Mouse (Mus musculus) ovary, postnatal 10 days (tissue): Measurements from ENCODE around the gene Tstd2.

Experiments
- DNase-seq: peaks from one replicate; pipeline ENCODE4 v3.0.0; 2022; ENCODE audit warnings: low spot score

The Tstd2 gene

DNA sequence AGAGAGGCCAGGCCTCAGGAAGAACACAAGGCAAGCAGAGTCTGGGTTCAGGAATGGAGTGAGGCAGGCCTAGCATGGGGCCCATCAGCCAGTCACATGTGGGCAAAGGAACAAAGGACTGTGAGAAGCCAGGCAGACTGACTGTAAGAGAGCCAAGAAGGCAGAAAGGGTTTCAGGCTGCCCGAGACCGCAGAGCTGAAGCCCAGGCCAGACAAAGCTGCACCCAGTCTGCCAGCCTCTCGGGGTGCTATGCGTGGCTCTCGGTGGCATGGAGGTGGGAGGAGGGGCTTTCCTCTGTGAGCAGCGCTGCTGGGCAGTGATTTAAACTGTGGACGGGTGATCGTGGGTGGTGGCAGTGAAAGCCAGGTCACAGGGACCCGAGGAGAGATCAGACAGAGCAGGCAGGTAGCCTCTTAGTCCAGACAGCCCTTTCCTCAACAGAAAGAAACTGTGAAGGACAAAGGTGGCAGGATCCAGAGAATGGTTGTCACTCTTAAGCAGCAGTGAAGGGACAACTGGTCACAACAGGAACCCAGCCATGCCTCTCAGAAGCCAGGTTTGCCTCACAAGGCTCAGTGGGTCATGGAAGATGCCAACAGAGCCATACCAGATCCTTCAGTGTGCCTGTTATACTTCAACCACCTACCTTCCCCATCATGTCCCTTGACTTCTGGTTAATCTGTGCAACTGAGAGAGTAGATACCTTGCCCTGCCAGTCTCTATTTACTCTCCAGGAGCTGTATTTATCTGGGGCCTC is 53.9 kb downstream of the Tstd2 start:
- no peak for DNase-seq

DNA sequence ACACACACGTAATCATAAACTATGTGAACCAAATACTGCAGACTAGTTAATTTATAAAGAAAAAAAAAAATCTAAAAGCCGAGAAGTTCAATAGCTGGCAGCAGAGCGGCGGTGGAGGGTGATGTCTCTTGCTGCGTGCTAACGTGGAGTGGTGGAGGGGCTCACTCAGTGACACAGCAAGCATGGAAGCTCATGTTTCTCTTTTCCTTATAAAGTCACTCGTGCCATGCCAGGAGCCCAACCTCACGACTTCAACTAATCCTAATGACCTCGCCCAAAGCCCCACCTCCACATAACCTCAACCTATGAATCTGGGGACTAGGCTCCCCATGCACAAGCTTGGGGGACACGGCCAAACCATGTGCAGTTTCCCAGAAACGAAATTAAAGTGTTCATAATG is 55.9 kb downstream of the Tstd2 start:
- no peak for DNase-seq

- DNase-seq: no peak
Observed at GRCm38 (mm10) chr4:46080261-46080660, 58.2 kb downstream of the Tstd2 start.

DNA sequence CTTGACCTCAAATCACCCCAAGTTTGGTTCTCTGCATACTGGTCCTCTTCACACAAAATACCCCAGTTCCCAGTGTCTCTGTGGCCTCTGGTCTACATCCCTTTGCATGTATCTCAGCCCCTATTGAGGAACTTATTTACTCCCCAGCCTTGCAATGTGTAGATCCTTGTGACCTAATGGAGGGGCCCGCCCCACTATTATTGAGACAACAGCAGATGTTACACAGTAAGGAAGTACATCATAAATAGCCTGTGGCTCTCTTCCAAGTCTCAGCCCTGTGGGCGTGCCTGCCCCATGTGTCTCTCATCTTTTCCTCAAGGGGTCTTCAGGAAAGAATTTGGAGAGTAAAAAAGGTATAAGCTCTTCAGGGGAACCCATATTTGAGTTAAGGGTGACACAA is 61.6 kb downstream of the Tstd2 start:
- no peak for DNase-seq

- no peak for DNase-seq
Observed at GRCm38 (mm10) chr4:46075664-46076063, 62.8 kb downstream of the Tstd2 start.

DNA sequence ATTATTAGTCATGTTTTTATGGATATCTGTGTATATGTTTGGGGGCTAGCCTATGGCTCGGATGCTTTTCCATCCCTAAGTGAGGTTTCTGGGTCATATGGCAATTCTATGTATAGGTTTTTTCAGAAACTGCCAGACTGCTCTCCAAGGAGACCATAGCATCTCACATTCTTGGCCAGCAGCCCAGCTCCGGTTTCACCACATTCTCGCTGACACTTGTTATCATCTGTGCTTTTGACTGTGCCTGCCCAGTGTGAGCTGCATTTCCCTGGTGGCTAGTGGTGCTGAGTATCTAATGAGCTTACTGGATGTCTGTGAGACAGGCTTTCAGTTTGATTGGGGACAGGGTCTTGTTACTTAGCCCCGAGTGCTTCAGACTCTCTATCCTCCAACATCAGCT is 64.8 kb downstream of the Tstd2 start:
- no peak for DNase-seq

- DNase-seq: no peak
Observed at GRCm38 (mm10) chr4:46072631-46073030, 65.9 kb downstream of the Tstd2 start.

- no peak for DNase-seq
Observed at GRCm38 (mm10) chr4:46069851-46070482, 68.5 kb downstream of the Tstd2 start.

DNA sequence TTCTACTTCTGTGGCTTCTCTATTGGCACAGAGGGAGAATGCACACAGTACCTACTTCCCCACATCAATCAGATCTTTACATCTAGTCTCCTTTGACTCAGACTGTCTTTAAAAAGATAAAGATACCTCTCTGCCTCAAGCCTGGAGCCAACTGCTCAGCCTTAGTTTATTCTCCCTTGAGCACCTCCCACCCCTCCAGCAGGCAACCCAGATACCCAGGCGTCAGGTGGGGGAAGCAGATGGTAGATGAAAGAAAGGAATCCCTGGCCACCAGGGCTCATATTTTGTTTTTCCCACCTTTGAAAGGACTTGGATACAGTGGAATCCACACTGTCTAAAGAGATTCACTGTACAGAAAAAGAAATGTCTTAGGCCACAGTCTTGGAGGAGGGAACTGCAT is 69.9 kb downstream of the Tstd2 start:
- DNase-seq: no peak

- DNase-seq: no peak
Observed at GRCm38 (mm10) chr4:46068060-46068459, 70.4 kb downstream of the Tstd2 start.

GRCm38 (mm10) chr4:46065695-46066340 is 72.7 kb downstream of the Tstd2 start:
- no peak for DNase-seq

DNA sequence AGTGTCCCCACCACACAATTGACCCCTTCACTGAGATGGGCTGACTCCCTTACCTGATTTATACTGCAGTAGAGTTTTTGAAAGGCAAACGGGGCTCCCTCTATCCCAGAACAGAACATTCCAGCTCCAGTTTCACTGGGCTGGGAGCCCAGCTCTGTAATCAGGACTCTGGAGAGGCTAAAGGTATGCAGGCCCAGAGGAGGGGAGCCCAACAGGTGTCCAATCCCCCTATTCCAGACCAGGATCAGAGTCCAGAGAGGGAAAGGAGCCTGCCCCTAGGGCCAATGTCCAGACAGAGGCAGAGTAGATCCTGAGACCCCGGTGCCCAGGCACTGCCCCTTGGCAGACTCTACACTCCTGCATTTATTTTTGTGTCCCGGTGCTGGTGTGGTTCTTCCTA is 73.5 kb downstream of the Tstd2 start:
- DNase-seq: no peak
